17 mouse cellular contexts compared by ENCODE assay signal in genomic region chr14:118179251-118179650, GRCm38 (mm10). TPM values are rescaled to one million over a fixed set of nuclear protein-coding genes. Genes with fewer than 3 reads are reported as not detected.
DNase-seq lines count a peak whose midpoint lies in the region; ATAC-seq and TF ChIP-seq lines count a peak whose summit lies in the region.
"Had no signal": no experiment of that assay in that cellular context is flagged by ENCODE, and none has a peak within 500 bp of the region (broad histone marks: within the 10 kb centered on the region; RNA-seq: fewer than 3 reads in every experiment).

No protein-coding gene starts in this region.

- no peak overlapping the region for H3ac ChIP-seq in myocyte (ENCODE audit: control insufficient read depth, insufficient read length)

- no peak overlapping the region for H3K9ac ChIP-seq in hindbrain, embryonic 15.5 days
- H3K9ac ChIP-seq in hindbrain, embryonic 11.5 days (ENCODE audit: low read depth, low read length), result no peak overlapping the region
- H3K9ac ChIP-seq in midbrain, embryonic 16.5 days (ENCODE audit: low read depth, low read length), result no peak overlapping the region
- no peak overlapping the region for H3K9ac ChIP-seq in stomach, embryonic 15.5 days

- H3K27me3 ChIP-seq in hindbrain, embryonic 15.5 days, result no peaks in the 10 kb centered on the region
- H3K27me3 ChIP-seq in hindbrain, embryonic 11.5 days (ENCODE audit: control insufficient read depth, insufficient read depth, low read length), result no peaks in the 10 kb centered on the region
- no peaks in the 10 kb centered on the region; the same call in 1 of the 2 replicates for H3K27me3 ChIP-seq in midbrain, embryonic 10.5 days (ENCODE audit: low read depth, poor library complexity, severe bottlenecking)
- no peaks in the 10 kb centered on the region for H3K27me3 ChIP-seq in midbrain, embryonic 16.5 days (ENCODE audit: control insufficient read depth, insufficient read depth, low read depth, low read length)
- no peaks in the 10 kb centered on the region for H3K27me3 ChIP-seq in myocyte (ENCODE audit: control insufficient read depth, insufficient read depth, insufficient read length)
- H3K27me3 ChIP-seq in stomach, embryonic 15.5 days (replicated peaks), result no peaks in the 10 kb centered on the region
- H3K27me3 ChIP-seq: embryonic facial prominence, embryonic 15.5 days; heart, embryonic 12.5 days had no signal

- no peaks in the 10 kb centered on the region for H3K79me2 ChIP-seq in myocyte (ENCODE audit: control insufficient read depth, insufficient read depth)

- no peak for TF ChIP-seq POLR2A in myocyte (IDR thresholded peaks at IDR 0.05; ENCODE audit: insufficient read length, low read depth)

- 57% methylated on average over 1 of the region's 1 CpGs for WGBS in hindbrain, embryonic 15.5 days
- WGBS in hindbrain, embryonic 11.5 days, result 64% methylated on average over 1 of the region's 1 CpGs
- 67% methylated on average over 1 of the region's 1 CpGs for WGBS in midbrain, embryonic 10.5 days
- 60% methylated on average over 1 of the region's 1 CpGs for WGBS in midbrain, embryonic 16.5 days
- 17% methylated on average over 1 of the region's 1 CpGs for WGBS in stomach, embryonic 15.5 days

- no peak overlapping the region for H3K27ac ChIP-seq in hindbrain, embryonic 15.5 days (replicated peaks)
- no peak overlapping the region for H3K27ac ChIP-seq in hindbrain, embryonic 11.5 days (ENCODE audit: low read depth, low read length)
- H3K27ac ChIP-seq in midbrain, embryonic 10.5 days (replicated peaks), result peak overlapping the region; percentile 38; the same call in 1 of the 2 replicates
- no peak overlapping the region for H3K27ac ChIP-seq in midbrain, embryonic 16.5 days (ENCODE audit: low read length)
- H3K27ac ChIP-seq in stomach, embryonic 15.5 days, result no peak overlapping the region
- H3K27ac ChIP-seq: macrophage had no signal

- no peak for DNase-seq in hindbrain, embryonic 11.5 days (ENCODE audit: low spot score)
- DNase-seq in midbrain, embryonic 10.5 days (ENCODE audit: low spot score), result no peak
- DNase-seq in embryo, embryonic 11 days, result no peak
- DNase-seq: cerebellum, adult 9-10 months; kidney, adult 18-20 months; liver, postnatal 0 days; midbrain, embryonic 14.5 days; thymus, adult 18-20 months had no signal

- no peaks in the 10 kb centered on the region for H3K9me3 ChIP-seq in hindbrain, embryonic 15.5 days
- no peaks in the 10 kb centered on the region for H3K9me3 ChIP-seq in hindbrain, embryonic 11.5 days (ENCODE audit: control insufficient read depth, low read length)
- no peaks in the 10 kb centered on the region for H3K9me3 ChIP-seq in midbrain, embryonic 10.5 days (replicated peaks)
- no peaks in the 10 kb centered on the region for H3K9me3 ChIP-seq in midbrain, embryonic 16.5 days (replicated peaks; ENCODE audit: control insufficient read depth, low read length, poor library complexity, severe bottlenecking)
- H3K9me3 ChIP-seq in stomach, embryonic 15.5 days, result no peaks in the 10 kb centered on the region
- H3K9me3 ChIP-seq: embryonic facial prominence, embryonic 15.5 days; heart, embryonic 12.5 days; hindbrain, embryonic 10.5 days had no signal

- no peak for ATAC-seq in hindbrain, embryonic 15.5 days (ENCODE audit: low FRiP score, low read depth)
- no peak for ATAC-seq in hindbrain, embryonic 11.5 days (ENCODE audit: low FRiP score)
- no peak for ATAC-seq in midbrain, embryonic 16.5 days
- ATAC-seq in stomach, embryonic 15.5 days (ENCODE audit: insufficient read depth, low FRiP score, low read depth), result no peak; the same call in 1 of the 2 replicates

- H3K4me1 ChIP-seq in hindbrain, embryonic 15.5 days (replicated peaks), result peaks cover 5% of the 10 kb centered on the region
- no peaks in the 10 kb centered on the region for H3K4me1 ChIP-seq in hindbrain, embryonic 11.5 days (replicated peaks; ENCODE audit: control insufficient read depth, insufficient read depth, low read length)
- peaks cover 20% of the 10 kb centered on the region for H3K4me1 ChIP-seq in midbrain, embryonic 10.5 days
- peaks cover 5% of the 10 kb centered on the region for H3K4me1 ChIP-seq in midbrain, embryonic 16.5 days (ENCODE audit: control insufficient read depth, insufficient read depth, low read length)
- 0 out of 2 replicates have a peak, but pooled peaks cover 5% of the 10 kb centered on the region for H3K4me1 ChIP-seq in stomach, embryonic 15.5 days
- H3K4me1 ChIP-seq: embryonic facial prominence, embryonic 15.5 days had no signal

- no peaks in the 10 kb centered on the region for H3K36me3 ChIP-seq in hindbrain, embryonic 15.5 days
- no peaks in the 10 kb centered on the region for H3K36me3 ChIP-seq in hindbrain, embryonic 11.5 days (ENCODE audit: control insufficient read depth, insufficient read depth, low read length)
- no peaks in the 10 kb centered on the region for H3K36me3 ChIP-seq in midbrain, embryonic 10.5 days
- H3K36me3 ChIP-seq in midbrain, embryonic 16.5 days (ENCODE audit: control insufficient read depth, insufficient read depth, low read length), result no peaks in the 10 kb centered on the region
- no peaks in the 10 kb centered on the region for H3K36me3 ChIP-seq in myocyte (ENCODE audit: control insufficient read depth, insufficient read depth)
- H3K36me3 ChIP-seq in stomach, embryonic 15.5 days, result no peaks in the 10 kb centered on the region
- H3K36me3 ChIP-seq: embryonic facial prominence, embryonic 15.5 days; heart, embryonic 12.5 days; hindbrain, embryonic 10.5 days had no signal

- H3K4me3 ChIP-seq in hindbrain, embryonic 15.5 days, result no peak overlapping the region
- no peak overlapping the region for H3K4me3 ChIP-seq in hindbrain, embryonic 11.5 days (ENCODE audit: low read depth, low read length)
- H3K4me3 ChIP-seq in midbrain, embryonic 10.5 days, result no peak overlapping the region
- H3K4me3 ChIP-seq in midbrain, embryonic 16.5 days (ENCODE audit: low read depth, low read length), result no peak overlapping the region
- peak overlapping the region; percentile 28 for H3K4me3 ChIP-seq in myocyte
- H3K4me3 ChIP-seq in stomach, embryonic 15.5 days (replicated peaks), result no peak overlapping the region

- H3K4me2 ChIP-seq in hindbrain, embryonic 15.5 days, result peak overlapping the region; percentile 71
- no peak overlapping the region for H3K4me2 ChIP-seq in hindbrain, embryonic 11.5 days (replicated peaks; ENCODE audit: low read depth, low read length)
- H3K4me2 ChIP-seq in midbrain, embryonic 16.5 days (ENCODE audit: low read length), result no peak overlapping the region
- no peak overlapping the region for H3K4me2 ChIP-seq in myocyte (ENCODE audit: low read depth)
- peak overlapping the region; percentile 76 for H3K4me2 ChIP-seq in stomach, embryonic 15.5 days

TF ChIP-seq in myocyte, 11 proteins besides CTCF, POLR2A, EP300 and RAD21:
- no peak for TF ChIP-seq REST (IDR thresholded peaks at IDR 0.05; ENCODE audit: insufficient read depth, insufficient read length)
- TF ChIP-seq CEBPB (IDR thresholded peaks at IDR 0.05; ENCODE audit: insufficient read depth, poor library complexity, severe bottlenecking), result no peak
- no peak for TF ChIP-seq TCF3 (IDR thresholded peaks at IDR 0.05; ENCODE audit: insufficient read length, low read depth)
- no peak for TF ChIP-seq E2F4 (IDR thresholded peaks at IDR 0.05; ENCODE audit: insufficient read depth)
TF ChIP-seq in myocyte: peak in this region for 0.

RNA-seq across cellular contexts. Expression of gene Gpr180, which starts 42.3 kb away (rescaled TPM):
- polyA plus RNA-seq in hindbrain, embryonic 15.5 days (2015; fragmentation: Nextera tagmentation; extraction: Ambion mirVana), result 45.6 and 47.5 TPM in 2 replicates
- 35.8 and 36.2 TPM in 2 replicates for polyA plus RNA-seq in hindbrain, embryonic 11.5 days (2014; fragmentation: Nextera tagmentation; extraction: Ambion mirVana)
- 35.8 and 38.5 TPM in 2 replicates for polyA plus RNA-seq in midbrain, embryonic 10.5 days (2016; fragmentation: Nextera tagmentation; extraction: Ambion mirVana)
- polyA plus RNA-seq in midbrain, embryonic 16.5 days (2015; fragmentation: Nextera tagmentation; extraction: Ambion mirVana), result 40.4 and 41.5 TPM in 2 replicates
- 15.8 TPM for polyA plus RNA-seq in myocyte (2012; fragmentation: generic; extraction: Trizol)
- 55.7 and 56.9 TPM in 2 replicates for polyA plus RNA-seq in stomach, embryonic 15.5 days (2015; fragmentation: Nextera tagmentation; extraction: Ambion mirVana)

RNA-seq across cellular contexts. Expression of gene Tgds, which starts 46.7 kb away (rescaled TPM):
- 15.1 and 17.2 TPM in 2 replicates for polyA plus RNA-seq in hindbrain, embryonic 15.5 days (2015; fragmentation: Nextera tagmentation; extraction: Ambion mirVana)
- 31.9 and 32.3 TPM in 2 replicates for polyA plus RNA-seq in hindbrain, embryonic 11.5 days (2014; fragmentation: Nextera tagmentation; extraction: Ambion mirVana)
- polyA plus RNA-seq in midbrain, embryonic 10.5 days (2016; fragmentation: Nextera tagmentation; extraction: Ambion mirVana), result 28.3 and 29.1 TPM in 2 replicates
- polyA plus RNA-seq in midbrain, embryonic 16.5 days (2015; fragmentation: Nextera tagmentation; extraction: Ambion mirVana), result 15.2 and 16.4 TPM in 2 replicates
- 10.0 TPM for polyA plus RNA-seq in myocyte (2012; fragmentation: generic; extraction: Trizol)
- 34.0 and 34.6 TPM in 2 replicates for polyA plus RNA-seq in stomach, embryonic 15.5 days (2015; fragmentation: Nextera tagmentation; extraction: Ambion mirVana)

RNA-seq across cellular contexts. Expression of gene Sox21, which starts 57.6 kb away (rescaled TPM):
- 6.0 and 6.3 TPM in 2 replicates for polyA plus RNA-seq in hindbrain, embryonic 15.5 days (2015; fragmentation: Nextera tagmentation; extraction: Ambion mirVana)
- polyA plus RNA-seq in hindbrain, embryonic 11.5 days (2014; fragmentation: Nextera tagmentation; extraction: Ambion mirVana), result 10.7 and 12.6 TPM in 2 replicates
- polyA plus RNA-seq in midbrain, embryonic 10.5 days (2016; fragmentation: Nextera tagmentation; extraction: Ambion mirVana), result 11.1 and 12.3 TPM in 2 replicates
- polyA plus RNA-seq in midbrain, embryonic 16.5 days (2015; fragmentation: Nextera tagmentation; extraction: Ambion mirVana), result 6.4 and 8.0 TPM in 2 replicates
- polyA plus RNA-seq in myocyte (2012; fragmentation: generic; extraction: Trizol), result not detected
- polyA plus RNA-seq in stomach, embryonic 15.5 days (2015; fragmentation: Nextera tagmentation; extraction: Ambion mirVana), result 6.2 TPM in 2 replicates
- polyA plus RNA-seq: CD4-positive, CD25-positive, alpha-beta regulatory T cell, adult 4 months; liver, postnatal 0 days; macrophage had no signal

Comparison
In these comparisons a context has a peak if more than half of its experiments do, and no peak if none do; other contexts are left out.
1. H3K4me2 ChIP-seq: peak in hindbrain, embryonic 15.5 days (single experiment) and stomach, embryonic 15.5 days (single experiment); none in hindbrain, embryonic 11.5 days (single experiment), midbrain, embryonic 16.5 days (single experiment) and myocyte (single experiment).